Mouse (Mus musculus) intestine, embryonic 14.5 days (tissue): Measurements from ENCODE around the gene Mctp1. TPM values are rescaled to one million over a fixed set of nuclear protein-coding genes. Genes with fewer than 3 reads are reported as not detected.
"Not testable (repeated sequence)": the region's sequence is repeated elsewhere in the genome, so short reads cannot be mapped to it uniquely, and the experiment has no call there.

Experiments
- ATAC-seq: fragments of 200-750 bp; cut with Nextera tagmentation; replicated peaks from 2 replicates; pipeline ENCODE4 v1.8.0; 2017; ENCODE audit warnings: low read depth, moderate number of reproducible peaks, moderate TSS enrichment, moderate library complexity; ENCODE audit not compliant: low FRiP score, low TSS enrichment
- DNase-seq: peaks from one replicate; pipeline ENCODE4 v3.0.0-alpha.2; 2018; ENCODE audit warnings: low spot score
- H3K27ac ChIP-seq: fragments of 300-500 bp; sonication (generic); 2 replicates; pipeline ENCODE4 v1.5.1; 2014; ENCODE audit warnings: low read depth, mild to moderate bottlenecking, control low read depth
- H3K27me3 ChIP-seq: fragments of 300-500 bp; sonication (generic); replicated peaks from 2 replicates; pipeline ENCODE4 v1.6.1; 2014; ENCODE audit warnings: low read length, control low read depth; ENCODE audit not compliant: control insufficient read depth, insufficient read depth
- H3K36me3 ChIP-seq: fragments of 300-500 bp; sonication (generic); 2 replicates; pipeline ENCODE4 v1.6.1; 2014; ENCODE audit warnings: low read length, control low read depth; ENCODE audit not compliant: control insufficient read depth, insufficient read depth
- H3K4me1 ChIP-seq: fragments of 300-500 bp; sonication (generic); replicated peaks from 2 replicates; pipeline ENCODE4 v1.6.1; 2014; ENCODE audit warnings: low read length, control low read depth, mixed read lengths; ENCODE audit not compliant: control insufficient read depth, insufficient read depth
- H3K4me2 ChIP-seq: fragments of 300-500 bp; sonication (generic); 2 replicates; pipeline ENCODE4 v1.6.1; 2014; ENCODE audit warnings: low read length
- H3K4me3 ChIP-seq: fragments of 300-500 bp; sonication (generic); 2 replicates; pipeline ENCODE4 v1.5.1; 2014; ENCODE audit warnings: low read depth, low read length, control low read depth, mixed read lengths
- H3K9ac ChIP-seq: fragments of 300-500 bp; sonication (generic); 2 replicates; pipeline ENCODE4 v1.6.1; 2014; ENCODE audit warnings: mild to moderate bottlenecking, low read length
- H3K9me3 ChIP-seq: fragments of 300-500 bp; sonication (generic); 2 replicates; pipeline ENCODE4 v1.6.1; 2016; ENCODE audit warnings: low read length, control low read depth; ENCODE audit not compliant: control insufficient read depth
- WGBS: fragments of 180-500 bp; shearing (Covaris S2); extraction: QIAGEN DNeasy Blood & Tissue Kit; methylation state at CpG from one replicate; pipeline ENCODE4 v1.1.7; 2014; 5-methylcytosine and 5-hydroxymethylcytosine counted together
- polyA plus RNA-seq: library from polyadenylated mRNA; unstranded; fragments of >200 nt; fragmentation: Nextera tagmentation; extraction: Ambion mirVana; gene quantifications from 2 replicates; pipeline ENCODE4 v1.2.1, GENCODE M21; 2014

Mctp1 gene
- polyA plus RNA-seq, 1 experiment from 2014 or later = 0.78 TPM

- H3K36me3 ChIP-seq = no peaks in the 10 kb centered on the region
- DNase-seq (no peak), ATAC-seq (no peak)
Measured at GRCm38 (mm10) chr13:76564061-76564460, 179.7 kb downstream of the Mctp1 start.

DNA sequence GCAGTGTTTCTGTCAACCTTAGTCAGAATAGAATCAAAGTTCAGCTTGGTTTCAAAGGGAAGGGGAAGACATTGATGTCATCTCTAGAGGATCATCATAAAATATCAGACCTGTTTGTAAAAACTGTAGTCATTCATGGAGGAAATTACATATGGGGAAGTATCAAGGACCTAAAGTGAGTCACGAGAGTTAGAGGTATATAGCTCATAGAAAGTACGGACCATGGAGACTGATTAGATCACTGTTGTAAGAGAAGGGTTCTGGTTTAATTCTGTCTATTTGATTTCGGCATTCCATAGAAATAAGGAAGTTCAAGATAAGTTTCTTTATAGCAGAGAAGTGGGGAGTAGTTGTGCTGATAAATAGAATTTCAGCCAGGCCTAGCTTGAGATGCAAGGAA lies 181.7 kb downstream of the Mctp1 start:
- no peaks in the 10 kb centered on the region for H3K4me1 ChIP-seq

More at GRCm38 (mm10) chr13:76564061-76564460, 179.7 kb downstream of the Mctp1 start:
- Histone ChIP-seq H3K27me3 (no peaks in the 10 kb centered on the region), H3K4me2 (no peak overlapping the region), H3K4me1 (no peaks in the 10 kb centered on the region), H3K27ac (no peak overlapping the region), H3K9ac (no peak overlapping the region), H3K9me3 (no peaks in the 10 kb centered on the region), H3K4me3 (no peak overlapping the region)

GRCm38 (mm10) chr13:76567448-76567847 lies 183.1 kb downstream of the Mctp1 start:
- Histone ChIP-seq H3K9me3 (no peaks in the 10 kb centered on the region), H3K4me1 (no peaks in the 10 kb centered on the region), H3K27me3 (no peaks in the 10 kb centered on the region), H3K9ac (no peak overlapping the region), H3K4me2 (no peak overlapping the region), H3K36me3 (no peaks in the 10 kb centered on the region), H3K4me3 (no peak overlapping the region), H3K27ac (no peak overlapping the region)
- ATAC-seq (no peak), DNase-seq (no peak)
- 88% methylated on average over 4 of the region's 4 CpGs for WGBS

More for the DNA sequence above, 181.7 kb downstream of the Mctp1 start:
- H3K27me3 ChIP-seq = no peaks in the 10 kb centered on the region
- no peaks in the 10 kb centered on the region for H3K9me3 ChIP-seq
- 78% methylated on average over 3 of the region's 3 CpGs for WGBS
- H3K4me3 ChIP-seq = no peak overlapping the region
- H3K27ac ChIP-seq = no peak overlapping the region
- H3K9ac ChIP-seq = no peak overlapping the region
- H3K36me3 ChIP-seq = no peaks in the 10 kb centered on the region
- no peak overlapping the region for H3K4me2 ChIP-seq
- no peak for DNase-seq
- ATAC-seq = no peak

DNA sequence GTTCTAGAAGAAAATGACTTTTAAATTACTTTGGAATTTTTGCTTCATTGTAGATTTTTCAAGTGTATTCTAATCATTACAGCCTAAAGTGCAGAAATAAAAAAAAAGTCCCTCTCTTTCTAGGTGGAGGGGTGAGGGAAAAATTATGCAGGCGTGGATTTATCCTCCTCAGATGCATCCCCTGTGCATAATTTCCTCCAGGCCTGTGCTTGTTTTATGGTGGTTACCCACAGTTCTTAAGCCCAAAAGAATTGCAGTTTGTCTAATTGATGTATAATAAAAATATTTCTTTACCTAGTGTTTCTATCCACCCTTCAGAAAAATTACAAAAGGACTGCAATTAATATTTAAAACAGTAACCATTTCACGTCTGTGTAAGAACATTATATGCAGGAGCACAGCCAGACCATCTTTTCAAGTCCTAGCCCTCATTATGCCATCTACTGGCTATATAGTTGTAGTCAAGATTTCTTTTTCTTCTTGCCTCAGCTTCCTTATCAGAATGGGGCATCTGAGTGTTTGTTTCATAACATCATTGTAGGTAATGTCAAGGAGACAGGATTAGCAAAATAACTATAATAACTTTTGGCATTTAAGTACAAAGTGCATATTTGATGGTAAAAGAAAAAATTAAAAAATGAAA lies 184.4 kb downstream of the Mctp1 start:
- H3K4me1 ChIP-seq = no peaks in the 10 kb centered on the region
- no peaks in the 10 kb centered on the region for H3K36me3 ChIP-seq
- 68% methylated on average over 2 of the region's 2 CpGs for WGBS
- no peak overlapping the region for H3K9ac ChIP-seq
- DNase-seq (no peak), ATAC-seq (no peak)
- H3K4me3 ChIP-seq = no peak overlapping the region
- H3K9me3 ChIP-seq = no peaks in the 10 kb centered on the region
- no peaks in the 10 kb centered on the region for H3K27me3 ChIP-seq
- no peak overlapping the region for H3K27ac ChIP-seq
- H3K4me2 ChIP-seq = no peak overlapping the region

DNA sequence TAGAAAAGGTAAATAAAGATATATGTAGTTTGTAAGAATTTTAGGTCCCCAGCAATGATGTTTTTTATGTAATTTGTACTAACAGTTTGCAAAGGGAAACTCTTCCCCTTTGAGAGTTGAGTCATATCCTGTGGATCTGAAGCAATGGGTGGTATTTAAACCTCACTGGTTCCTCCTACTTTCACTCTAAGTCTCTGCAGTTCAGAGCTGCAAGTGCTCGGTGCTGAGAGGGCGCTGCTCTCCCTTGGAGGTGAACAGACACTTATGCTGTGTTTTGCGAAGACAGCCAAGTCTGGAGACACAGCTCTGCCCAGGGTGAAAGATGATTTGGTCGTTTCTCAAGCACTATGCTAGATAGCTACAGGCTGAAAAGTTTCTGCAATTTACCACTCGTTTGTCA lies 195.1 kb downstream of the Mctp1 start:
- Histone ChIP-seq H3K4me3 (no peak overlapping the region), H3K27me3 (no peaks in the 10 kb centered on the region), H3K4me2 (no peak overlapping the region), H3K36me3 (no peaks in the 10 kb centered on the region), H3K27ac (no peak overlapping the region), H3K4me1 (no peaks in the 10 kb centered on the region), H3K9ac (no peak overlapping the region), H3K9me3 (no peaks in the 10 kb centered on the region)
- DNase-seq (no peak), ATAC-seq (no peak)
- WGBS = 35% methylated on average over 5 of the region's 5 CpGs

DNA sequence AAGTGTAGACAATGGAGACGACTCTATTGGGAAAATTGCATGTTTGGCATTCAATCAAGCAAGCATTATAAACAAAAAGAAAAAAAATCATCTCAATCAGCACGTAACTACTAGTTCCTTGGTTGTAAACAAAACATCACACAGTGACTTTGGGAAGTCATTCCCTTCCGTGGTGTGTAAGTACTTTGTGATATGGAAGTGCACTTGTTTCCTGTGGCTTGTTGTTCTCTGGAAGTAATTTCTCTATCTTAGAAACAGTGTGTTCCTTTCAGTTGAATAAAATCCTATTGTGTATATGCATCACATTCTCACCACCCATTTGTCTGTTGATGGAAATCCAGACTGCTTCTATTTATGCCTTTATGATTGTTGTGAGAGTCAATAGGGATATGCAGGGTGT lies 201.1 kb downstream of the Mctp1 start:
- no peak overlapping the region for H3K4me3 ChIP-seq
- no peaks in the 10 kb centered on the region for H3K9me3 ChIP-seq
- DNase-seq = no peak
- H3K4me1 ChIP-seq = no peaks in the 10 kb centered on the region
- H3K4me2 ChIP-seq = no peak overlapping the region
- WGBS = 57% methylated on average over 3 of the region's 3 CpGs
- H3K9ac ChIP-seq = no peak overlapping the region
- no peaks in the 10 kb centered on the region for H3K27me3 ChIP-seq
- no peaks in the 10 kb centered on the region for H3K36me3 ChIP-seq
- ATAC-seq = no peak
- no peak overlapping the region for H3K27ac ChIP-seq

GRCm38 (mm10) chr13:76590709-76591108 lies 206.4 kb downstream of the Mctp1 start:
- H3K9me3 ChIP-seq, H3K27me3 ChIP-seq, H3K4me1 ChIP-seq, H3K4me2 ChIP-seq, H3K4me3 ChIP-seq, H3K36me3 ChIP-seq, H3K9ac ChIP-seq, H3K27ac ChIP-seq, DNase-seq: not testable (repeated sequence)
- WGBS = 87% methylated on average over 11 of the region's 11 CpGs
- peak; percentile 66; the same call in 1 of the 2 replicates for ATAC-seq

GRCm38 (mm10) chr13:76591189-76591588 lies 206.9 kb downstream of the Mctp1 start:
- H3K4me3 ChIP-seq = no peak overlapping the region
- no peak for ATAC-seq

DNA sequence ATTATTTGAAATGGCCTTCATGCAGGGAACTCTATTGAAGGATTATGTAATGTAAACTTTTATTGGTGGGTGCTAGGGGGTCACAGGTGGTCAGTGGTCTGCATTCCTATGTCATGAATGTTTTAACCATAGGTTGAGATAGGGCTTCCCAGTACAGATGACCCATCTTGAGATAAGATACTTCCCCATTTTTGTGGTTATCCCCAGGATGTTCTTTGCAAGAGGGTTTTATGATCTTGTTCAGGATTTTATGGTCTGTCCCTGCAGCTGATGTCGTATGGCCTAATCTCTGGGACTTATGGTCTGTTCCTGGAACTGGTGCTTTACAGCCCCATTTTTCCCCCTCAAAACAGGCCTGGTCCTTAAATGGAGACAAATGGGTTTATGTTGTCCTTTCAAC lies 207.4 kb downstream of the Mctp1 start:
- H3K36me3 ChIP-seq = no peaks in the 10 kb centered on the region
- WGBS = 24% methylated on average over 1 of the region's 1 CpGs
- H3K4me2 ChIP-seq = no peak overlapping the region
- H3K4me1 ChIP-seq = no peaks in the 10 kb centered on the region
- ATAC-seq (no peak), DNase-seq (no peak)
- no peaks in the 10 kb centered on the region for H3K27me3 ChIP-seq
- H3K9ac ChIP-seq = no peak overlapping the region
- H3K9me3 ChIP-seq = no peaks in the 10 kb centered on the region
- no peak overlapping the region for H3K4me3 ChIP-seq
- H3K27ac ChIP-seq = no peak overlapping the region

More at GRCm38 (mm10) chr13:76591189-76591588, 206.9 kb downstream of the Mctp1 start:
- DNase-seq = no peak
- Histone ChIP-seq H3K4me2 (no peak overlapping the region), H3K9me3 (no peaks in the 10 kb centered on the region), H3K27me3 (no peaks in the 10 kb centered on the region), H3K4me1 (no peaks in the 10 kb centered on the region), H3K9ac (no peak overlapping the region), H3K27ac (no peak overlapping the region), H3K36me3 (no peaks in the 10 kb centered on the region)
